Mouse (Mus musculus) midbrain, embryonic 10.5 days (tissue): ENCODE data around the gene Neurl1a. TPM values are rescaled to one million over a fixed set of nuclear protein-coding genes. Genes with fewer than 3 reads are reported as not detected.

Source experiments
- DNase-seq: peaks from one replicate; pipeline ENCODE4 v3.0.0-alpha.2; 2017; ENCODE audit warnings: low spot score
- H3K27ac ChIP-seq: fragments of 300-500 bp; sonication (generic); replicated peaks from 2 replicates; pipeline ENCODE4 v1.5.1; 2016; ENCODE audit warnings: mild to moderate bottlenecking
- H3K27me3 ChIP-seq: fragments of 300-500 bp; sonication (generic); 2 replicates; pipeline ENCODE4 v1.6.1; 2016; ENCODE audit warnings: low read depth, mild to moderate bottlenecking; ENCODE audit not compliant: poor library complexity, severe bottlenecking
- H3K36me3 ChIP-seq: fragments of 300-500 bp; sonication (generic); 2 replicates; pipeline ENCODE4 v1.6.1; 2016; ENCODE audit warnings: mild to moderate bottlenecking, moderate library complexity
- H3K4me1 ChIP-seq: fragments of 300-500 bp; sonication (generic); 2 replicates; pipeline ENCODE4 v1.6.1; 2016
- H3K4me3 ChIP-seq: fragments of 300-500 bp; sonication (generic); 2 replicates; pipeline ENCODE4 v1.5.1; 2016; ENCODE audit warnings: mild to moderate bottlenecking, moderate library complexity
- H3K9me3 ChIP-seq: fragments of 300-500 bp; sonication (generic); replicated peaks from 2 replicates; pipeline ENCODE4 v1.6.1; 2016; ENCODE audit warnings: mild to moderate bottlenecking
- WGBS: fragments of 180-500 bp; shearing (Covaris S2); methylation state at CpG from one replicate; pipeline ENCODE4 v1.1.7; 2016; 5-methylcytosine and 5-hydroxymethylcytosine counted together
- polyA plus RNA-seq: library from polyadenylated mRNA; unstranded; fragments of >200 nt; fragmentation: Nextera tagmentation; extraction: Ambion mirVana; gene quantifications from 2 replicates; pipeline ENCODE4 v1.2.1, GENCODE M21; 2016

Neurl1a gene
- polyA plus RNA-seq, 1 experiment from 2014 or later, result 5.0 TPM

- H3K9me3 ChIP-seq, result no peaks in the 10 kb centered on the region
- 65% methylated on average over 7 of the region's 7 CpGs for WGBS
- H3K27me3 ChIP-seq, result peaks cover 16% of the 10 kb centered on the region
- H3K4me1 ChIP-seq, result peaks cover 22% of the 10 kb centered on the region
- no peak overlapping the region for H3K4me3 ChIP-seq
- no peak overlapping the region; the same call in 1 of the 2 replicates for H3K27ac ChIP-seq
- H3K36me3 ChIP-seq, result no peaks in the 10 kb centered on the region
- DNase-seq, result no peak
Observed at GRCm38 (mm10) chr19:47240957-47241356, 62.3 kb downstream of the Neurl1a start.

DNA sequence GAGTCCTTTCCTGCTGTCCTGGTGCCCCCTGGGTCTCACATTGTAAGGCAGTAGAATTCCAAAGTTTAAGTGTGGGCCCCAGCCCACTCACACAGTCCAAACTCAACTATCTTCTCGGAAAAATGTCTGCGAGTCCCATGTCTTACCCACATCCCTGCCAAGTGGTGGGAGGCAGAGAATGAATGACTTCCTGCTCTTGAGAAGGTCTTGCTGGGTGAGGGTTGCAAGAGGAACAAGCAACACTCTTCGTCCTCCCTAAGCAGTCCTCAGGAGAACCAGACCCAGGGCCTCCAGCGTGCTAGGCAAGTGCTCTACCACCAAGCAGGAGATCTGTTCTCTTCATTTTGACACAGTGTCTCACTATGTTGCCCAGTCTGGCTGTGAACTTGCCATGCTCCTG is 63.6 kb downstream of the Neurl1a start:
- H3K27ac ChIP-seq, result no peak overlapping the region
- peaks cover 16% of the 10 kb centered on the region for H3K27me3 ChIP-seq
- DNase-seq, result no peak
- H3K9me3 ChIP-seq, result no peaks in the 10 kb centered on the region
- H3K4me3 ChIP-seq, result no peak overlapping the region
- peaks cover 22% of the 10 kb centered on the region for H3K4me1 ChIP-seq
- 90% methylated on average over 4 of the region's 4 CpGs for WGBS
- no peaks in the 10 kb centered on the region for H3K36me3 ChIP-seq

- 88% methylated on average over 8 of the region's 8 CpGs for WGBS
- H3K36me3 ChIP-seq, result no peaks in the 10 kb centered on the region
- H3K27me3 ChIP-seq, result peaks cover 19% of the 10 kb centered on the region
- no peak for DNase-seq
- H3K9me3 ChIP-seq, result no peaks in the 10 kb centered on the region
- peaks cover 22% of the 10 kb centered on the region for H3K4me1 ChIP-seq
- H3K27ac ChIP-seq, result no peak overlapping the region
- H3K4me3 ChIP-seq, result no peak overlapping the region
Observed at GRCm38 (mm10) chr19:47245512-47245911, 66.9 kb downstream of the Neurl1a start.

- Histone ChIP-seq H3K36me3 (no peaks in the 10 kb centered on the region), H3K4me1 (peaks cover 27% of the 10 kb centered on the region), H3K4me3 (no peak overlapping the region), H3K9me3 (no peaks in the 10 kb centered on the region), H3K27ac (no peak overlapping the region), H3K27me3 (peaks cover 41% of the 10 kb centered on the region)
- no peak for DNase-seq
- 71% methylated on average over 11 of the region's 11 CpGs for WGBS
Observed at GRCm38 (mm10) chr19:47247791-47248190, 69.2 kb downstream of the Neurl1a start.

- H3K36me3 ChIP-seq, result no peaks in the 10 kb centered on the region
- no peak overlapping the region for H3K27ac ChIP-seq
- WGBS, result 82% methylated on average over 7 of the region's 7 CpGs
- H3K4me3 ChIP-seq, result no peak overlapping the region
- DNase-seq, result no peak
- peaks cover 46% of the 10 kb centered on the region for H3K27me3 ChIP-seq
- H3K9me3 ChIP-seq, result no peaks in the 10 kb centered on the region
- peaks cover 32% of the 10 kb centered on the region for H3K4me1 ChIP-seq
Observed at GRCm38 (mm10) chr19:47248296-47248695, 69.7 kb downstream of the Neurl1a start.

GRCm38 (mm10) chr19:47248906-47249568 is 70.4 kb downstream of the Neurl1a start:
- no peaks in the 10 kb centered on the region for H3K36me3 ChIP-seq
- peaks cover 33% of the 10 kb centered on the region for H3K4me1 ChIP-seq
- WGBS, result 75% methylated on average over 16 of the region's 16 CpGs
- H3K9me3 ChIP-seq, result no peaks in the 10 kb centered on the region
- no peak overlapping the region for H3K4me3 ChIP-seq
- H3K27ac ChIP-seq, result 0 out of 2 replicates have a peak overlapping the region, but pooled peaks have one; percentile 18
- H3K27me3 ChIP-seq, result peaks cover 54% of the 10 kb centered on the region
- no peak for DNase-seq

GRCm38 (mm10) chr19:47250931-47251330 is 72.3 kb downstream of the Neurl1a start:
- peaks cover 72% of the 10 kb centered on the region for H3K27me3 ChIP-seq
- no peaks in the 10 kb centered on the region for H3K36me3 ChIP-seq
- peak; percentile 36 for DNase-seq
- H3K27ac ChIP-seq, result no peak overlapping the region
- WGBS, result 52% methylated on average over 6 of the region's 6 CpGs
- no peaks in the 10 kb centered on the region for H3K9me3 ChIP-seq
- peaks cover 30% of the 10 kb centered on the region for H3K4me1 ChIP-seq
- no peak overlapping the region for H3K4me3 ChIP-seq

DNA sequence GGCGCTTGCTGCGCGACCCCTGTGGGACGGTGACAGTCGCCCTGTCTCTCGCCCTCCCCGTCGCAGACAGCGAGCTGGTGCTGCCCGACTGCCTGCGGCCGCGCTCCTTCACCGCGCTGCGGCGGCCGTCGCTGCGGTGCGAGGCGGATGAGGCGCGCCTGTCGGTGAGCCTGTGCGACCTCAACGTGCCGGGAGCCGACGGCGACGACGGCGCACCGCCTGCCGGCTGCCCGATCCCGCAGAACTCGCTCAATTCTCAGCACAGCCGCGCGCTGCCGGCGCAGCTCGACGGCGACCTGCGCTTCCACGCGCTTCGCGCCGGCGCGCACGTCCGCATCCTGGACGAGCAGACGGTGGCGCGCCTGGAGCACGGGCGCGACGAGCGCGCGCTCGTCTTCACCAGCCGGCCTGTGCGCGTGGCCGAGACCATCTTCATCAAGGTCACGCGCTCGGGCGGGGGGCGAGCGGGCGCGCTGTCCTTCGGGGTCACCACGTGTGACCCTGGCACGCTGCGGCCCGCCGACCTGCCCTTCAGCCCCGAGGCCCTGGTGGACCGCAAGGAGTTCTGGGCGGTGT is 74.5 kb downstream of the Neurl1a start:
- Histone ChIP-seq H3K4me1 (peaks cover 30% of the 10 kb centered on the region), H3K36me3 (no peaks in the 10 kb centered on the region), H3K27ac (no peak overlapping the region; the same call in 1 of the 2 replicates), H3K9me3 (no peaks in the 10 kb centered on the region), H3K27me3 (peaks cover 79% of the 10 kb centered on the region), H3K4me3 (peak overlapping the region; percentile 50)
- peak; percentile 28 for DNase-seq
- WGBS, result 4% methylated on average over 90 of the region's 90 CpGs

GRCm38 (mm10) chr19:47255036-47255435 is 76.4 kb downstream of the Neurl1a start:
- H3K27me3 ChIP-seq, result peaks cover 65% of the 10 kb centered on the region

DNA sequence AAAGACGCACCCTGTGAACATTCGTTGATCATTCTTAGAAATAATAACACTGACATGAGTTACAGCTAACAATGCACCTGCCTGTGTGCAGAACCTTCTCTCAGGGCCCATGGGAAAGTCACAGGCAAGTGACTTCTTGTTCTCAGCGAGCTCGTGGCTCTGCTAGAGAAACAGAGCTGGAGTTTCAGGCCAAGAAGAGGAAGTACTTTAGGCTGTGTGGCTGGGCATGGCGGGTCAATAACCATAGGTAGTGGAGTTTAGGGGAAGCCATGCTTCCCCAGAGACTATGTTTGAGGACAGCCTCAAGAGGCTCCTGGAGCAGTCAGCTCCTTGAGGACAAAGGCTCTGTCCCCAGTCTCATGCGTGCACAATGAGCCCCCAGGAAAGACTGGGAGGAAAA is 77.3 kb downstream of the Neurl1a start:
- no peak overlapping the region for H3K27ac ChIP-seq
- H3K4me1 ChIP-seq, result peaks cover 26% of the 10 kb centered on the region
- H3K4me3 ChIP-seq, result no peak overlapping the region
- H3K27me3 ChIP-seq, result peaks cover 57% of the 10 kb centered on the region
- H3K9me3 ChIP-seq, result no peaks in the 10 kb centered on the region
- H3K36me3 ChIP-seq, result no peaks in the 10 kb centered on the region
- 83% methylated on average over 6 of the region's 6 CpGs for WGBS
- no peak for DNase-seq

More at GRCm38 (mm10) chr19:47255036-47255435, 76.4 kb downstream of the Neurl1a start:
- H3K4me1 ChIP-seq, result peaks cover 32% of the 10 kb centered on the region
- no peaks in the 10 kb centered on the region for H3K36me3 ChIP-seq
- 80% methylated on average over 2 of the region's 2 CpGs for WGBS
- H3K27ac ChIP-seq, result no peak overlapping the region
- no peak overlapping the region for H3K4me3 ChIP-seq
- no peak for DNase-seq
- no peaks in the 10 kb centered on the region for H3K9me3 ChIP-seq

DNA sequence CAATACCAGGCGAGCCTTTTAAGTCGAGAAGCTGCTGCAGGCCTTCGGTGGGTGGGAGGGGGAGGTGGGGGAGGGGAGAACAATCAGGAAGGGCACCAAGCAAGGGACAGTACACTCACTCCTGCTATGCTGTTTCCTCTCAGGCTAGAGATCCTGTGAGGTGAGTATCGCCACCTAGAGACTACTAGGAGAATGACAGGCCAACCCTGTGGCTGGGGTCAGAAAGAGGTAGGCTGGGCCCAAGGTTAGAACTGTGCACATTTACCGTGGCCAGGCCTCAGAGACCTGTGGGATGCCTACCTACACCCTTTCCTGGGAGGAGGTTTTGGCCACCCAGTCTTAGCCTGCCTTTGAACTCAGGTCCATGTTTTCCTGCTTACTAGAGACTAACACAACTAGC is 81.0 kb downstream of the Neurl1a start:
- H3K4me3 ChIP-seq, result no peak overlapping the region
- H3K36me3 ChIP-seq, result no peaks in the 10 kb centered on the region
- peak; percentile 52 for DNase-seq
- 6% methylated on average over 5 of the region's 5 CpGs for WGBS
- peaks cover 20% of the 10 kb centered on the region for H3K27me3 ChIP-seq
- H3K9me3 ChIP-seq, result no peaks in the 10 kb centered on the region
- H3K4me1 ChIP-seq, result peaks cover 15% of the 10 kb centered on the region
- H3K27ac ChIP-seq, result 0 out of 2 replicates have a peak overlapping the region, but pooled peaks have one; percentile 13

- H3K27me3 ChIP-seq, result peaks cover 5% of the 10 kb centered on the region
- H3K27ac ChIP-seq, result no peak overlapping the region
- 89% methylated on average over 8 of the region's 8 CpGs for WGBS
- H3K36me3 ChIP-seq, result peaks cover 8% of the 10 kb centered on the region; the same call in 1 of the 2 replicates
- H3K4me1 ChIP-seq, result peaks cover 18% of the 10 kb centered on the region
- H3K9me3 ChIP-seq, result no peaks in the 10 kb centered on the region
- no peak overlapping the region for H3K4me3 ChIP-seq
- DNase-seq, result no peak
Observed at GRCm38 (mm10) chr19:47261196-47261595, 82.6 kb downstream of the Neurl1a start.

DNA sequence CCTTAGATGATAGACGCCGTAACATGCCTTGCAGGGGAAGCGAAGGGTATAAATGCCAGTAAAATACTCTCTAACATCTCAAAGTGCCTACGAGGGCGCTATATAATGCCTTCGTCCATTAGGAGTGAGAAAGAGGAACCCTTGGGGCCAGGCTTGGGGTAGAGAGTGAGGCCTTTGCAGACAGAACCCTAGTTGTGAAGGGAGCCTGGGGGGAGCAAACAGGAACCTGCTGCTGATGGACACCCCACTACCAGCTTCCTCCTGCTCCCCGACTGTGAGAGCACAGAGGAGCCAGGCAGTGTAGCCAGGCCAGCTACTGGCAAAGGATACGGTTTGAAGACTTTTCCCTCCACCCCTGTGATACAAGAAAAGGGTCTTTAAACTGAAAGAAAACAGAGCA is 85.0 kb downstream of the Neurl1a start:
- no peaks in the 10 kb centered on the region for H3K27me3 ChIP-seq
- no peak overlapping the region for H3K4me3 ChIP-seq
- WGBS, result 90% methylated on average over 8 of the region's 8 CpGs
- no peak for DNase-seq
- H3K27ac ChIP-seq, result no peak overlapping the region
- H3K4me1 ChIP-seq, result peaks cover 18% of the 10 kb centered on the region
- H3K36me3 ChIP-seq, result peaks cover 31% of the 10 kb centered on the region
- H3K9me3 ChIP-seq, result no peaks in the 10 kb centered on the region
